Mouse (Mus musculus) intestine, postnatal 0 days (tissue): ENCODE results near the gene Zfp281. TPM values are rescaled to one million over a fixed set of nuclear protein-coding genes. Genes with fewer than 3 reads are reported as not detected.

ENCODE experiments used
- ATAC-seq: fragments of 200-750 bp; cut with Nextera tagmentation; 2 replicates; pipeline ENCODE4 v1.8.0; 2017; ENCODE audit warnings: mild to moderate bottlenecking, moderate TSS enrichment, moderate library complexity
- H3K27ac ChIP-seq: fragments of 300-500 bp; sonication (generic); 2 replicates; pipeline ENCODE4 v1.5.1; 2014; ENCODE audit warnings: mild to moderate bottlenecking, low read depth, low read length, moderate library complexity
- H3K27me3 ChIP-seq: fragments of 300-500 bp; sonication (generic); replicated peaks from 2 replicates; pipeline ENCODE4 v1.6.1; 2014; ENCODE audit warnings: low read length, mixed read lengths; ENCODE audit not compliant: control insufficient read depth, insufficient read depth
- H3K36me3 ChIP-seq: fragments of 300-500 bp; sonication (generic); 2 replicates; pipeline ENCODE4 v1.6.1; 2014; ENCODE audit warnings: mild to moderate bottlenecking, moderate library complexity; ENCODE audit not compliant: control insufficient read depth, insufficient read depth
- H3K4me1 ChIP-seq: fragments of 300-500 bp; sonication (generic); replicated peaks from 2 replicates; pipeline ENCODE4 v1.6.1; 2014; ENCODE audit warnings: antibody characterized with exemption, low read length, mixed read lengths; ENCODE audit not compliant: control insufficient read depth, insufficient read depth
- H3K4me2 ChIP-seq: fragments of 300-500 bp; sonication (generic); replicated peaks from 2 replicates; pipeline ENCODE4 v1.6.1; 2014; ENCODE audit warnings: low read depth, mild to moderate bottlenecking, moderate library complexity
- H3K4me3 ChIP-seq: fragments of 300-500 bp; sonication (generic); 2 replicates; pipeline ENCODE4 v1.5.1; 2014; ENCODE audit warnings: low read depth, low read length
- H3K9ac ChIP-seq: fragments of 300-500 bp; sonication (generic); 2 replicates; pipeline ENCODE4 v1.6.1; 2014; ENCODE audit warnings: mild to moderate bottlenecking, low read depth, low read length
- H3K9me3 ChIP-seq: fragments of 300-500 bp; sonication (generic); 2 replicates; pipeline ENCODE4 v1.6.1; 2016; ENCODE audit warnings: mixed run types; ENCODE audit not compliant: control insufficient read depth
- CTCF ChIP-seq: sonication (generic); IDR thresholded peaks from 2 replicates; pipeline ENCODE4 v1.5.1; 2016; ENCODE audit warnings: low read depth, mild to moderate bottlenecking, control low read depth, antibody characterized with exemption, moderate library complexity
- WGBS: fragments of 180-500 bp; shearing (Covaris S2); extraction: QIAGEN DNeasy Blood & Tissue Kit; methylation state at CpG from one replicate; pipeline ENCODE4 v1.1.7; 2014; 5-methylcytosine and 5-hydroxymethylcytosine counted together
- polyA plus RNA-seq: library from polyadenylated mRNA; unstranded; fragments of >200 nt; fragmentation: Nextera tagmentation; extraction: Ambion mirVana; gene quantifications from 2 replicates; pipeline ENCODE4 v1.2.1, GENCODE M21; 2015

The Zfp281 gene
- polyA plus RNA-seq, 1 experiment from 2014 or later: 7.2 TPM

- no peak for ATAC-seq
- H3K4me1 ChIP-seq: no peaks in the 10 kb centered on the region
- no peak for TF ChIP-seq CTCF
- no peak overlapping the region for H3K4me3 ChIP-seq
- WGBS: 30% methylated on average over 9 of the region's 9 CpGs
- no peak overlapping the region for H3K27ac ChIP-seq
- no peaks in the 10 kb centered on the region for H3K36me3 ChIP-seq
- no peaks in the 10 kb centered on the region for H3K9me3 ChIP-seq
- no peak overlapping the region; the same call in 1 of the 2 replicates for H3K4me2 ChIP-seq
- H3K9ac ChIP-seq: no peak overlapping the region
- H3K27me3 ChIP-seq: no peaks in the 10 kb centered on the region
Observed at GRCm38 (mm10) chr1:136588908-136589307, 35.8 kb upstream of the Zfp281 start.

DNA sequence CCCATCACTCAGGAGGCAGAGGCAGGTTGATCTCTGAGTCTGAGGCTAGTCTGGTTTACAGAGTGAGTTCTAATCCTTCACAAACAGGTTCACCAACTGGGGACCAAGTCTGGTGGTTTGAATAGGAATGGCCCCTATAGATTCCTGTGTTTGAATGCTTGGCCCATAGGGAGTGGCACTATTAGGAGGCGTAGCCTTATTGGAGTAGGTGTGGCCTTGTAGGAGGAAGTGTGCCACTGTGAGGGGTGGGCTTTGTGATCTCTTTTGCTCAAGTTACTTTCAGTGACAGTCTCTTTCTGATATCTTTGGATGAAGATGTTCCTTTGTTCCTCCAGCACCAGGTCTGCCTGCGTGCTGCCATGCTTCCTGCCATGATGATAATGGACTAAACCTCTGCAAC is 32.0 kb upstream of the Zfp281 start:
- 88% methylated on average over 2 of the region's 2 CpGs for WGBS
- no peak overlapping the region for H3K27ac ChIP-seq
- H3K36me3 ChIP-seq: no peaks in the 10 kb centered on the region
- no peaks in the 10 kb centered on the region for H3K4me1 ChIP-seq
- no peaks in the 10 kb centered on the region for H3K27me3 ChIP-seq
- TF ChIP-seq CTCF: no peak
- H3K4me3 ChIP-seq: no peak overlapping the region
- no peak for ATAC-seq
- H3K9ac ChIP-seq: no peak overlapping the region
- no peaks in the 10 kb centered on the region for H3K9me3 ChIP-seq
- H3K4me2 ChIP-seq: no peak overlapping the region

DNA sequence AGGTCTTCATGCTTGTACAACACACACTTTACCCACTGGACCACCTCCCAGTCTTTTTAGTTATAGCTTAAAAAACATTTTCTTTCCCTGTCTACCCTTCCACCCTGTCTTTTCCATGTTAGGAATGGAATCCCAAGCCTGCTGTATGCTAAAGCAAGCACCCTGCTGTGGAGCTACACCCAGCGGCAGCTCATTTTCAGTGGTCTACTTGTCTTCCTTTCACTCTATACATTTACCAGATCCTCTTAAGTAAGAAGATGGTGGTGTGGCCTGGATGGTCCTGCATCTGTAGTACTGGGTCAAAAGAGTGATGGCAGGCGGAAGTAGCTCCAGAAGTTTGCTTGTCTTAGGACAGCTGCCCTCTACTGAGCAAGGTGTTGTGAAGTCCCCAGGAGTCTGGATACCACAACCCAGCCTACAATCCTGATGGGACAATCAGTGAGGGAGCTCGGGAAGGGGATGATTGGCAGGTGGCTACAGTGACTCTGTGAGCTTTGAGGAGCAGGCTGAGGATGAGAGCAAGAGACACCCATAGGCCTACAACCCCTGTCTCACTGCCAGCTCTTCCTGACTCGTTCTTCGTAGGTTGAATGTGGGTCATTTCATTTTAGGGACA is 30.4 kb upstream of the Zfp281 start:
- H3K9me3 ChIP-seq: no peaks in the 10 kb centered on the region
- 90% methylated on average over 5 of the region's 5 CpGs for WGBS

DNA sequence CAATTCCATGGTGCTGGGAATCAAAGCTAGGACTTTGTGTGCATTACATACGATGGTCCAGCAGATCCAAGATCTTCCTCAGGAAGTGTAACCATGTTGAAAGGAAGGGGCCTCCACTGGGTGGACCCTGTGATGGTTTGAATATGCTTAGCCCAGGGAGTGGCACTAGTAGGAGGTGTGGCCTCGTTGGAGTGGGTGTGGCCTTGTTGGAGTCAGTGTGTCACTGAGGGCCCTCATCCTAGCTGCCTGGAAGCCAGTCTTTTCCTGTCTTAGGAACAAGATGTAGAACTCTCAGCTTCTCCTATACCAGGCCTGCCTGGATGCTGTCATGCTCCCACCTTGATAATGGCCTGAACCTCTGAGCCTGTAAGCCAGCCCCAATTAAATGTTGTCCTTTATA is 27.9 kb upstream of the Zfp281 start:
- 67% methylated on average over 2 of the region's 2 CpGs for WGBS
- Histone ChIP-seq H3K9ac (no peak overlapping the region), H3K4me3 (no peak overlapping the region), H3K27ac (no peak overlapping the region), H3K36me3 (no peaks in the 10 kb centered on the region), H3K27me3 (no peaks in the 10 kb centered on the region), H3K4me2 (no peak overlapping the region), H3K4me1 (no peaks in the 10 kb centered on the region), H3K9me3 (no peaks in the 10 kb centered on the region)
- ATAC-seq: no peak
- no peak for TF ChIP-seq CTCF

More for the DNA sequence above, 30.4 kb upstream of the Zfp281 start:
- ATAC-seq: no peak
- H3K4me3 ChIP-seq: no peak overlapping the region
- no peak for TF ChIP-seq CTCF
- H3K4me1 ChIP-seq: no peaks in the 10 kb centered on the region
- H3K4me2 ChIP-seq: no peak overlapping the region
- H3K9ac ChIP-seq: no peak overlapping the region
- no peak overlapping the region for H3K27ac ChIP-seq
- H3K27me3 ChIP-seq: no peaks in the 10 kb centered on the region
- no peaks in the 10 kb centered on the region for H3K36me3 ChIP-seq

- no peak overlapping the region for H3K4me3 ChIP-seq
- ATAC-seq: no peak
- no peak for TF ChIP-seq CTCF
- H3K9ac ChIP-seq: no peak overlapping the region
- no peak overlapping the region for H3K27ac ChIP-seq
- no peak overlapping the region for H3K4me2 ChIP-seq
- H3K9me3 ChIP-seq: no peaks in the 10 kb centered on the region
- WGBS: 79% methylated on average over 5 of the region's 5 CpGs
- no peaks in the 10 kb centered on the region for H3K27me3 ChIP-seq
- H3K36me3 ChIP-seq: no peaks in the 10 kb centered on the region
- H3K4me1 ChIP-seq: no peaks in the 10 kb centered on the region
Observed at GRCm38 (mm10) chr1:136598286-136598685, 26.4 kb upstream of the Zfp281 start.

DNA sequence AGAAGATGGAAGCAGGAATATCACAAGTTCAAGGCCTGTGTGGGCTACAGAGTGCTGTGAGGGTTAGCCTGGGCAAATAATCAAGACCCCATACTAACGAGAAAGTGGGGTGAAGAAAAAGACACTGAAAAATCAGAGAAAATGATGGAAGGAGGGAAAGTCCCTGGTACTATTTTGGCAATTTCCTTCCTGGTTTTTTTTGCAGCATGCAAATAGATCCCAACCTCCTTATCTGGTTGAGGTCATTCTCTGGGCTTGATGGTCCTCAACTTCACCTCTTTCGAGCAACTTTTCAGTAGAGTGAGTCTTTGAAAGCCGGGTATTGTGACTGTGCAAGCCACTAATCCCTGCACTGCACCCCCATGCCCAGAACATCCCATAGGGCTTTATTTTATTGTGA is 24.6 kb upstream of the Zfp281 start:
- Histone ChIP-seq H3K4me1 (no peaks in the 10 kb centered on the region), H3K4me2 (no peak overlapping the region), H3K27me3 (no peaks in the 10 kb centered on the region), H3K9ac (no peak overlapping the region), H3K4me3 (no peak overlapping the region), H3K27ac (no peak overlapping the region), H3K36me3 (no peaks in the 10 kb centered on the region), H3K9me3 (no peaks in the 10 kb centered on the region)
- TF ChIP-seq CTCF: no peak
- 72% methylated on average over 3 of the region's 3 CpGs for WGBS
- ATAC-seq: no peak
